Comparison of ENCODE assay signal across 8 mouse cellular contexts in the genomic region with DNA sequence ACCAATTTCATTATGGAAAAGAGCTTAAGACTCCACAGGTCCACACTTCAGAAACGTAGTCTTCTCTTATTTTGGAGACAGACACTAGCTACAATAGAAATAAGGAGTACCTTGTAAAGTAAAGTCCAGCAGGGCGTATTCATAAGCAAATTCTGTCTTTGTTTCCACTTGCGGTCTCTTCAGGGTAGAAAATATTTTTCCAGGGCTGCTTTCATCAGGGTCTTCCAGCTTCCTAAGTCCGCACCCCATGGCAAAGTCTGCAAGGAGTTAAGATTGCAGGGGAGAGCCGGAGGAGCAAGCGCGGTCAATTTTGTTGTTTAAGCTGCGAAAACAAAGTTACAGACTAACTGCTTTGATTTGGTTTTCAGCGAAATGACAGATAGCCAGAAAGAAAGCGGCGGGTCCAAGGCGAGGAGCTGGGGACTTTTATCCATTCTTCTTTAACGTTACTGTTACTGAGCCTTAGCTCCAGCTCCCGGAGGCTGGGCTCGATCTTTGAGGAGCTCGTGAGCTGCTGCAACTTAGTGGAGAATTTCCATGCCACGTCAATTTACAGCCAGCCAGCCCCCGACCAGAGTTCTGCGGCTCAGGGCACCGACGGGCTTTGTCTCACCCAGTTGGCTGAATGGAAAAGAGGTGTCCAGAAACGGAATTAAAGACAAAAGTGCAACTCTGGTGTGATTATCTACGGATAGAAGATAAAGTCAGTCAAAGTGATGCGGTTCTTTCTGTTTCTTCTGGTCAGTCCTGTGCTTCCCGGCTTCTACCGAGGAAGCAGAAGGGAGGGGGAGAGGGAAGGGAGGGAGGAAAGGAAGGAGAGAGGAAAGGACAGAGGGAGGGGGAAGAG. TPM values are rescaled to one million over a fixed set of nuclear protein-coding genes. Genes with fewer than 3 reads are reported as not detected.
DNase-seq lines count a peak whose midpoint lies in the region; ATAC-seq and TF ChIP-seq lines count a peak whose summit lies in the region.

Gene Rftn2 (minus strand): TSS at position 772 of the 847 bp plus-strand sequence.

- H3K27me3 ChIP-seq in heart, embryonic 12.5 days (replicated peaks), result no peaks in the 10 kb centered on the region
- no peaks in the 10 kb centered on the region for H3K27me3 ChIP-seq in lung, postnatal 0 days (replicated peaks; ENCODE audit: insufficient read depth, low read length)
- no peaks in the 10 kb centered on the region for H3K27me3 ChIP-seq in stomach, embryonic 14.5 days (ENCODE audit: control insufficient read depth, insufficient read depth, low read length)

- no peak for TF ChIP-seq EP300 in lung, postnatal 0 days (IDR thresholded peaks at IDR 0.05)

- H3K4me3 ChIP-seq in heart, embryonic 12.5 days, result peak within 1 kb of the TSS; percentile 64
- peak within 1 kb of the TSS; percentile 48 for H3K4me3 ChIP-seq in lung, postnatal 0 days (ENCODE audit: low read depth, low read length)
- peak within 1 kb of the TSS; percentile 36 for H3K4me3 ChIP-seq in stomach, embryonic 14.5 days (ENCODE audit: low read depth, low read length)

- H3K36me3 ChIP-seq in heart, embryonic 12.5 days, result no peaks in the 10 kb centered on the region
- H3K36me3 ChIP-seq in lung, postnatal 0 days (ENCODE audit: insufficient read depth, low read length), result no peaks in the 10 kb centered on the region
- no peaks in the 10 kb centered on the region for H3K36me3 ChIP-seq in stomach, embryonic 14.5 days (ENCODE audit: control insufficient read depth, insufficient read depth, low read length)

- TF ChIP-seq CTCF in lung, postnatal 0 days (IDR thresholded peaks at IDR 0.05), result no peak

- H3K9me3 ChIP-seq in heart, embryonic 12.5 days (replicated peaks), result no peaks in the 10 kb centered on the region
- no peaks in the 10 kb centered on the region for H3K9me3 ChIP-seq in lung, postnatal 0 days (ENCODE audit: low read length)
- H3K9me3 ChIP-seq in stomach, embryonic 14.5 days (ENCODE audit: control insufficient read depth, low read depth, low read length), result no peaks in the 10 kb centered on the region

- peak within 1 kb of the TSS; percentile 75 for H3K27ac ChIP-seq in heart, embryonic 12.5 days (ENCODE audit: poor library complexity, severe bottlenecking)
- peak within 1 kb of the TSS; percentile 81 for H3K27ac ChIP-seq in lung, postnatal 0 days (ENCODE audit: low read length)
- H3K27ac ChIP-seq in stomach, embryonic 14.5 days (ENCODE audit: low read length), result peak within 1 kb of the TSS; percentile 58

- 2% methylated on average over 26 of the region's 26 CpGs for WGBS in heart, embryonic 12.5 days
- 3% methylated on average over 26 of the region's 26 CpGs for whole genome bisulfite sequencing in lung, postnatal 0 days
- WGBS in stomach, embryonic 14.5 days, result 3% methylated on average over 26 of the region's 26 CpGs

- H3K4me2 ChIP-seq in heart, embryonic 12.5 days, result peak within 1 kb of the TSS; percentile 68
- H3K4me2 ChIP-seq in lung, postnatal 0 days (replicated peaks; ENCODE audit: low read depth, low read length), result peak within 1 kb of the TSS; percentile 56
- peak within 1 kb of the TSS; percentile 33 for H3K4me2 ChIP-seq in stomach, embryonic 14.5 days (replicated peaks; ENCODE audit: low read depth, low read length)

- H3K9ac ChIP-seq in heart, embryonic 12.5 days, result peak within 1 kb of the TSS; percentile 76
- H3K9ac ChIP-seq in lung, postnatal 0 days (replicated peaks; ENCODE audit: low read depth), result peak within 1 kb of the TSS; percentile 48
- peak within 1 kb of the TSS; percentile 43 for H3K9ac ChIP-seq in stomach, embryonic 14.5 days (replicated peaks; ENCODE audit: low read depth, low read length)

- H3K4me1 ChIP-seq in heart, embryonic 12.5 days (replicated peaks), result peaks cover 10% of the 10 kb centered on the region
- H3K4me1 ChIP-seq in lung, postnatal 0 days (ENCODE audit: insufficient read depth, low read depth, low read length), result peaks cover 9% of the 10 kb centered on the region; the same call in 1 of the 2 replicates
- H3K4me1 ChIP-seq in stomach, embryonic 14.5 days (ENCODE audit: control insufficient read depth, insufficient read depth, low read length), result peaks cover 11% of the 10 kb centered on the region; the same call in 1 of the 2 replicates

- peak; percentile 53; the same call in 1 of the 2 replicates for ATAC-seq in heart, embryonic 12.5 days (ENCODE audit: insufficient number of reproducible peaks, low FRiP score)
- ATAC-seq in lung, postnatal 0 days, result peak; percentile 63
- no peak for ATAC-seq in stomach, embryonic 14.5 days (ENCODE audit: insufficient number of reproducible peaks, insufficient read depth, low FRiP score, low read depth)
- no peak; the same call in 1 of the 2 replicates for ATAC-seq in megakaryocyte-erythroid progenitor cell, adult 5-6 weeks (replicated peaks; ENCODE audit: low FRiP score, low TSS enrichment, poor library complexity, severe bottlenecking)

- DNase-seq in left cerebral cortex, adult 18-20 months (ENCODE audit: low spot score in 2 of 2), result peak in 1 of 2 experiments; percentile 17
- DNase-seq in left cerebral cortex, adult 11 months (ENCODE audit: low spot score), result no peak
- peak; percentile 72 for DNase-seq in embryo, embryonic 10.5 days (ENCODE audit: low spot score)
- peak; percentile 67 for DNase-seq in kidney, postnatal 10 days
- peak; percentile 61 for DNase-seq in lung, postnatal 0 days (ENCODE audit: low spot score)

RNA-seq across cellular contexts. Expression of gene Rftn2, which starts in this region (rescaled TPM):
- total RNA-seq in left cerebral cortex, adult 18-20 months (2021), result 10 to 100 TPM; 21.9 to 25.1 TPM
- polyA plus RNA-seq in heart, embryonic 12.5 days (2016; fragmentation: Nextera tagmentation; extraction: Ambion mirVana), result 6.5 and 6.8 TPM in 2 replicates
- 13.6 and 13.9 TPM in 2 replicates for polyA plus RNA-seq in lung, postnatal 0 days (2015; fragmentation: Nextera tagmentation; extraction: Ambion mirVana)
- polyA plus RNA-seq in stomach, embryonic 14.5 days (2014; fragmentation: Nextera tagmentation; extraction: Ambion mirVana), result 12.8 and 12.9 TPM in 2 replicates
- 0.26 TPM in 1 of 2 replicates, not detected in the other for total RNA-seq in megakaryocyte-erythroid progenitor cell, adult 5-6 weeks (2014; fragmentation: Nextera tagmentation)
- total RNA-seq in megakaryocyte-erythroid progenitor cell, adult 5-6 weeks (2017), result 0.11 TPM in 1 of 2 replicates, not detected in the other

Comparison
In these comparisons a context has a peak if more than half of its experiments do, and no peak if none do; other contexts are left out.
1. RNA of gene Rftn2 (total RNA-seq): 21.9 to 25.1 TPM in left cerebral cortex, adult 18-20 months; 0.11 to 0.26 TPM in megakaryocyte-erythroid progenitor cell, adult 5-6 weeks; every median in the first group is over 10 times any median in the second.
2. ATAC-seq: peak in heart, embryonic 12.5 days (single experiment) and lung, postnatal 0 days (single experiment); none in stomach, embryonic 14.5 days (single experiment) and megakaryocyte-erythroid progenitor cell, adult 5-6 weeks (single experiment).
3. Peak in every context shown above with its lines, with median percentiles within 50 percentile points of each other: H3K27ac ChIP-seq, H3K4me2 ChIP-seq, H3K4me3 ChIP-seq and H3K9ac ChIP-seq.